Mouse (Mus musculus) heart, postnatal 0 days (tissue): Measurements from ENCODE around the gene Nebl.

Source experiments
- CTCF ChIP-seq: IDR thresholded peaks from 2 replicates; pipeline ENCODE4 v1.5.1; 2016; ENCODE audit warnings: antibody characterized with exemption, control low read depth, low read depth
- EP300 ChIP-seq: IDR thresholded peaks from 2 replicates; pipeline ENCODE4 v1.6.1; 2016; ENCODE audit warnings: antibody characterized with exemption, low read depth

GRCm38 (mm10) chr2:17731831-17732200 lies 552 bp upstream of the Nebl start:
- TF ChIP-seq CTCF (no peak), EP300 (no peak)
